Mouse (Mus musculus): ENCODE measurements at regions not wholly inside any gene's neighbourhood (a gene's known extent, or its start where the extent isn't known, plus 50 kb on each side); places are given as distances from the start of the nearest gene placed in this dataset.

GRCm38 (mm10) chr4:9107295-9107694, 868.5 kb upstream of the Car8 start:
- no peak for TF ChIP-seq CTCF (IDR thresholded peaks at IDR 0.05; ENCODE audit: control insufficient read depth, insufficient read depth, low read length)
- no peak for TF ChIP-seq POLR2A (IDR thresholded peaks at IDR 0.05; ENCODE audit: borderline replicate concordance, control insufficient read depth, low read depth, low read length)
- Histone ChIP-seq H3K4me1 (ENCODE audit: control insufficient read depth, insufficient read depth, low read length) (peaks cover 3% of the 10 kb centered on the region), H3K4me3 (replicated peaks; ENCODE audit: control insufficient read depth, low read depth, low read length) (no peak overlapping the region), H3K27ac (ENCODE audit: control insufficient read depth, insufficient read depth, low read depth, low read length, poor library complexity) (no peak overlapping the region)
- 55% methylated on average over 14 of the region's 14 CpGs for WGBS

- H3K27ac ChIP-seq (ENCODE audit: control insufficient read depth, insufficient read depth, low read depth, low read length, poor library complexity) = no peak overlapping the region
- TF ChIP-seq POLR2A (IDR thresholded peaks at IDR 0.05; ENCODE audit: borderline replicate concordance, control insufficient read depth, low read depth, low read length) = no peak
- TF ChIP-seq CTCF (IDR thresholded peaks at IDR 0.05; ENCODE audit: control insufficient read depth, insufficient read depth, low read length) = no peak
- peaks cover 3% of the 10 kb centered on the region for H3K4me1 ChIP-seq (ENCODE audit: control insufficient read depth, insufficient read depth, low read length)
- no peak overlapping the region for H3K4me3 ChIP-seq (replicated peaks; ENCODE audit: control insufficient read depth, low read depth, low read length)
- WGBS = 77% methylated on average over 9 of the region's 9 CpGs
These were observed 867.9 kb upstream of the Car8 start for GRCm38 (mm10) chr4:9106778-9107177.

GRCm38 (mm10) chr4:9104657-9105056, 865.8 kb upstream of the Car8 start:
- 77% methylated on average over 6 of the region's 6 CpGs for WGBS

GRCm38 (mm10) chr4:9103958-9104357, 865.1 kb upstream of the Car8 start:
- WGBS = 85% methylated on average over 8 of the region's 8 CpGs
- no peak for TF ChIP-seq POLR2A (IDR thresholded peaks at IDR 0.05; ENCODE audit: borderline replicate concordance, control insufficient read depth, low read depth, low read length)
- TF ChIP-seq CTCF (IDR thresholded peaks at IDR 0.05; ENCODE audit: control insufficient read depth, insufficient read depth, low read length) = no peak
- H3K4me3 ChIP-seq (replicated peaks; ENCODE audit: control insufficient read depth, low read depth, low read length) = no peak overlapping the region
- H3K27ac ChIP-seq (ENCODE audit: control insufficient read depth, insufficient read depth, low read depth, low read length, poor library complexity) = no peak overlapping the region
- H3K4me1 ChIP-seq (ENCODE audit: control insufficient read depth, insufficient read depth, low read length) = no peaks in the 10 kb centered on the region

More at GRCm38 (mm10) chr4:9104657-9105056, 865.8 kb upstream of the Car8 start:
- Histone ChIP-seq H3K27ac (ENCODE audit: control insufficient read depth, insufficient read depth, low read depth, low read length, poor library complexity) (no peak overlapping the region), H3K4me3 (replicated peaks; ENCODE audit: control insufficient read depth, low read depth, low read length) (no peak overlapping the region), H3K4me1 (ENCODE audit: control insufficient read depth, insufficient read depth, low read length) (no peaks in the 10 kb centered on the region; the same call in 1 of the 2 replicates)
- no peak for TF ChIP-seq CTCF (IDR thresholded peaks at IDR 0.05; ENCODE audit: control insufficient read depth, insufficient read depth, low read length)
- TF ChIP-seq POLR2A (IDR thresholded peaks at IDR 0.05; ENCODE audit: borderline replicate concordance, control insufficient read depth, low read depth, low read length) = no peak

- Histone ChIP-seq H3K4me1 (ENCODE audit: control insufficient read depth, insufficient read depth, low read length) (no peaks in the 10 kb centered on the region), H3K27ac (ENCODE audit: control insufficient read depth, insufficient read depth, low read depth, low read length, poor library complexity) (no peak overlapping the region), H3K4me3 (replicated peaks; ENCODE audit: control insufficient read depth, low read depth, low read length) (no peak overlapping the region)
- TF ChIP-seq POLR2A (IDR thresholded peaks at IDR 0.05; ENCODE audit: borderline replicate concordance, control insufficient read depth, low read depth, low read length) (no peak), CTCF (IDR thresholded peaks at IDR 0.05; ENCODE audit: control insufficient read depth, insufficient read depth, low read length) (peak; percentile 92)
- 28% methylated on average over 24 of the region's 24 CpGs for WGBS
These were observed 858.2 kb upstream of the Car8 start for GRCm38 (mm10) chr4:9096809-9097700.

- WGBS = 70% methylated on average over 2 of the region's 2 CpGs
- H3K27ac ChIP-seq (ENCODE audit: control insufficient read depth, insufficient read depth, low read depth, low read length, poor library complexity) = no peak overlapping the region
- TF ChIP-seq CTCF (IDR thresholded peaks at IDR 0.05; ENCODE audit: control insufficient read depth, insufficient read depth, low read length) (no peak), POLR2A (IDR thresholded peaks at IDR 0.05; ENCODE audit: borderline replicate concordance, control insufficient read depth, low read depth, low read length) (no peak)
These were observed 857.4 kb upstream of the Car8 start for GRCm38 (mm10) chr4:9096274-9096673.

GRCm38 (mm10) chr4:9095646-9096045, 856.8 kb upstream of the Car8 start:
- Histone ChIP-seq H3K27ac (ENCODE audit: control insufficient read depth, insufficient read depth, low read depth, low read length, poor library complexity) (no peak overlapping the region), H3K4me1 (ENCODE audit: control insufficient read depth, insufficient read depth, low read length) (no peaks in the 10 kb centered on the region), H3K4me3 (replicated peaks; ENCODE audit: control insufficient read depth, low read depth, low read length) (no peak overlapping the region)
- 76% methylated on average over 7 of the region's 7 CpGs for WGBS
- TF ChIP-seq CTCF (IDR thresholded peaks at IDR 0.05; ENCODE audit: control insufficient read depth, insufficient read depth, low read length) (no peak), POLR2A (IDR thresholded peaks at IDR 0.05; ENCODE audit: borderline replicate concordance, control insufficient read depth, low read depth, low read length) (no peak)

More at GRCm38 (mm10) chr4:9096274-9096673, 857.4 kb upstream of the Car8 start:
- Histone ChIP-seq H3K4me1 (ENCODE audit: control insufficient read depth, insufficient read depth, low read length) (no peaks in the 10 kb centered on the region), H3K4me3 (replicated peaks; ENCODE audit: control insufficient read depth, low read depth, low read length) (no peak overlapping the region)

GRCm38 (mm10) chr4:9094522-9094921, 855.7 kb upstream of the Car8 start:
- TF ChIP-seq POLR2A (IDR thresholded peaks at IDR 0.05; ENCODE audit: borderline replicate concordance, control insufficient read depth, low read depth, low read length) (no peak), CTCF (IDR thresholded peaks at IDR 0.05; ENCODE audit: control insufficient read depth, insufficient read depth, low read length) (no peak)
- H3K27ac ChIP-seq (ENCODE audit: control insufficient read depth, insufficient read depth, low read depth, low read length, poor library complexity) = no peak overlapping the region
- 60% methylated on average over 10 of the region's 10 CpGs for WGBS
- H3K4me3 ChIP-seq (replicated peaks; ENCODE audit: control insufficient read depth, low read depth, low read length) = no peak overlapping the region
- H3K4me1 ChIP-seq (ENCODE audit: control insufficient read depth, insufficient read depth, low read length) = no peaks in the 10 kb centered on the region
